ENCODE assay signal across 13 mouse cellular contexts in the genomic region with DNA sequence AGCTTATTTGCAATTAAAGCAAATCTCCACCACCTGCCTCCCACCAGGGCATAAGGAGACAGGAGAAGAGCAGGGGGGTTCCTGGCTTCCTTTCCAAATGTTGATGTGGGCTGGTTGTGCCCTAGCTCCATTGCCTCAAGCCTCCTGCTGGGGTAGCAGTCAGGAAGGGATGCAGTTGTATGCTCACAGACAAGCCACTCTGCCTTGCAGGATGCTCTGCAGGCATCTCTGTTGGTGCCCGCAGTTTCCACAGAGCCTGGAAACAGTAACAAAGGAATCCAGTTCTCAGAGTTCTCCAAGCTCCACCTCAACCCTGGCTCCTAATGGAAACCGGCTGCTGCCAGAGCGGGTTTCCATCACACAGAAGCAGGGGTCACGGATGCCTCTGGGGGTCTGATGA. TPM values are rescaled to one million over a fixed set of nuclear protein-coding genes. Genes with fewer than 3 reads are reported as not detected.
DNase-seq lines count a peak whose midpoint lies in the region; ATAC-seq lines count a peak whose summit lies in the region.
"Had no signal": no experiment of that assay in that cellular context is flagged by ENCODE, and none has a peak within 500 bp of the region (broad histone marks: within the 10 kb centered on the region; RNA-seq: fewer than 3 reads in every experiment).

No protein-coding gene starts in this region.

- ATAC-seq in hindbrain, embryonic 11.5 days (ENCODE audit: low FRiP score) = peak; percentile 33; the same call in 1 of the 2 replicates
- peak; percentile 50; the same call in 1 of the 2 replicates for ATAC-seq in midbrain, embryonic 11.5 days (ENCODE audit: low FRiP score)
- ATAC-seq: Patski had no signal

- H3K9ac ChIP-seq in hindbrain, embryonic 11.5 days (ENCODE audit: low read depth, low read length) = peak overlapping the region; percentile 46; the same call in 1 of the 2 replicates
- peak overlapping the region; percentile 44 for H3K9ac ChIP-seq in midbrain, embryonic 11.5 days (ENCODE audit: low read length)
- H3K9ac ChIP-seq: heart, embryonic 12.5 days had no signal

- H3K4me1 ChIP-seq in heart, embryonic 10.5 days = peaks cover 11% of the 10 kb centered on the region; the same call in 1 of the 2 replicates
- peaks cover 8% of the 10 kb centered on the region for H3K4me1 ChIP-seq in hindbrain, embryonic 11.5 days (replicated peaks; ENCODE audit: control insufficient read depth, insufficient read depth, low read length)
- H3K4me1 ChIP-seq in midbrain, embryonic 11.5 days (ENCODE audit: control insufficient read depth, insufficient read depth, low read length) = peaks cover 9% of the 10 kb centered on the region

- H3K27me3 ChIP-seq in heart, embryonic 10.5 days (ENCODE audit: insufficient read depth, poor library complexity, severe bottlenecking) = no peaks in the 10 kb centered on the region
- no peaks in the 10 kb centered on the region for H3K27me3 ChIP-seq in hindbrain, embryonic 11.5 days (ENCODE audit: control insufficient read depth, insufficient read depth, low read length)
- no peaks in the 10 kb centered on the region for H3K27me3 ChIP-seq in midbrain, embryonic 11.5 days (ENCODE audit: control insufficient read depth, insufficient read depth, low read length)
- H3K27me3 ChIP-seq: heart, embryonic 12.5 days; Patski had no signal

- H3K4me3 ChIP-seq in heart, embryonic 10.5 days = no peak overlapping the region
- no peak overlapping the region for H3K4me3 ChIP-seq in hindbrain, embryonic 11.5 days (ENCODE audit: low read depth, low read length)
- no peak overlapping the region for H3K4me3 ChIP-seq in midbrain, embryonic 11.5 days (ENCODE audit: low read depth, low read length)
- H3K4me3 ChIP-seq: heart, embryonic 12.5 days had no signal

- no peak overlapping the region for H3K4me2 ChIP-seq in hindbrain, embryonic 11.5 days (replicated peaks; ENCODE audit: low read depth, low read length)
- H3K4me2 ChIP-seq in midbrain, embryonic 11.5 days = no peak overlapping the region
- H3K4me2 ChIP-seq: heart, embryonic 12.5 days had no signal

- no peak for DNase-seq in heart, embryonic 10.5 days (ENCODE audit: low spot score)
- no peak for DNase-seq in heart, adult 9 months (ENCODE audit: low spot score in 2 of 2)
- peak; percentile 57 for DNase-seq in hindbrain, embryonic 11.5 days (ENCODE audit: low spot score)
- peak; percentile 92 for DNase-seq in midbrain, embryonic 11.5 days (ENCODE audit: low spot score, missing footprints)
- no peak for DNase-seq in testis, postnatal 14 days (ENCODE audit: low spot score)
- DNase-seq in thymus, postnatal 4 days = no peak
- DNase-seq in T-cell, adult 2 months (ENCODE audit: low spot score) = no peak
- DNase-seq in kidney, postnatal 36 days = no peak
- DNase-seq: kidney, adult 8-10 months; lung, postnatal 36 days had no signal

- H3K9me3 ChIP-seq in heart, embryonic 10.5 days = no peaks in the 10 kb centered on the region
- H3K9me3 ChIP-seq in hindbrain, embryonic 11.5 days (ENCODE audit: control insufficient read depth, low read length) = no peaks in the 10 kb centered on the region
- no peaks in the 10 kb centered on the region for H3K9me3 ChIP-seq in midbrain, embryonic 11.5 days (ENCODE audit: control insufficient read depth, low read length)
- H3K9me3 ChIP-seq: heart, embryonic 12.5 days had no signal

- WGBS in heart, embryonic 10.5 days = 47% methylated on average over 4 of the region's 4 CpGs
- WGBS in hindbrain, embryonic 11.5 days = 11% methylated on average over 4 of the region's 4 CpGs
- 7% methylated on average over 4 of the region's 4 CpGs for WGBS in midbrain, embryonic 11.5 days

- no peaks in the 10 kb centered on the region for H3K36me3 ChIP-seq in heart, embryonic 10.5 days
- H3K36me3 ChIP-seq in hindbrain, embryonic 11.5 days (ENCODE audit: control insufficient read depth, insufficient read depth, low read length) = no peaks in the 10 kb centered on the region
- no peaks in the 10 kb centered on the region for H3K36me3 ChIP-seq in midbrain, embryonic 11.5 days (ENCODE audit: control insufficient read depth, insufficient read depth, low read length)
- H3K36me3 ChIP-seq: heart, embryonic 12.5 days had no signal

- H3K27ac ChIP-seq in heart, embryonic 10.5 days = 0 out of 2 replicates have a peak overlapping the region, but pooled peaks have one; percentile 52
- H3K27ac ChIP-seq in hindbrain, embryonic 11.5 days (ENCODE audit: low read depth, low read length) = peak overlapping the region; percentile 70
- peak overlapping the region; percentile 74 for H3K27ac ChIP-seq in midbrain, embryonic 11.5 days (ENCODE audit: low read depth, low read length)

RNA-seq across cellular contexts. Expression of gene Aff3, which starts 58.0 kb away (rescaled TPM):
- 5.3 and 6.9 TPM in 2 replicates for polyA plus RNA-seq in heart, embryonic 10.5 days (2016; fragmentation: Nextera tagmentation; extraction: Ambion mirVana)
- 19.7 and 25.6 TPM in 2 replicates for polyA plus RNA-seq in hindbrain, embryonic 11.5 days (2014; fragmentation: Nextera tagmentation; extraction: Ambion mirVana)
- 15.3 and 16.3 TPM in 2 replicates for polyA plus RNA-seq in midbrain, embryonic 11.5 days (2014; fragmentation: Nextera tagmentation; extraction: Ambion mirVana)
- polyA plus RNA-seq: C2C12 had no signal

Comparison
In these comparisons a context has a peak if more than half of its experiments do, and no peak if none do; other contexts are left out.
1. DNase-seq: peak in hindbrain, embryonic 11.5 days (single experiment) and midbrain, embryonic 11.5 days (single experiment); none in heart, embryonic 10.5 days (single experiment), heart, adult 9 months (0 of 2), testis, postnatal 14 days (single experiment), thymus, postnatal 4 days (single experiment), T-cell, adult 2 months (single experiment) and kidney, postnatal 36 days (0 of 2).
2. Peak in every context shown above with its lines, with median percentiles within 50 percentile points of each other: H3K27ac ChIP-seq.